Mouse (Mus musculus): ENCODE measurements around the gene Lif.

DNA sequence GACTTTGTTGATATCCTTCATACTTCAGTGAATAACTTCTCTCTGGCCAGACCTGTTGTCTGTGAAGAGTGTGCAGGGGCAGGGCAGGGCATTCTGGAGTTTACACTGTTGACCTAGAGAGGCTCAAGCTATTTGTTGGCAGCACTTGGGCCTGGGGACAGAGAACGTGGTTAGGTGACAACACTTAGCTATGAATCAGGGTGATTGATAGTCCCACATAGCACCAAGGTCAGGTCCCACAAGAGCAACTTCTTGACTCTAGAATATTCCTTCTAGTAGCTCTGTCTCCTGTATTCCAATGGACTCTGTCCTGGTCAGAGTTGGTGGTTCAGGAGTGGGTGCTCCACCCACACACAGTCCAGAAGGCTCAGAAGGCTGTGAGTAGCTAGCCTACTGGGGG is 46.6 kb upstream of the Lif start:
- TF ChIP-seq POLR2A (IDR thresholded peaks at IDR 0.05; ENCODE audit: borderline replicate concordance, extremely low read depth, low read depth, low read length) (no peak), CTCF (IDR thresholded peaks at IDR 0.05; ENCODE audit: insufficient read depth, low read length) (no peak)
